Mouse (Mus musculus) spleen, adult 2 months (tissue): ENCODE data around the gene Mmgt1. TPM values are rescaled to one million over a fixed set of nuclear protein-coding genes. Genes with fewer than 3 reads are reported as not detected.

ENCODE experiments used
- DNase-seq, 2 experiments: peaks; one replicate each; pipeline versions ENCODE4 v3.0.0 to v3.0.0-alpha.2; 2012 to 2021; ENCODE audit warnings: low spot score in 2 of 2, low read depth in 1 of 2
- H3K27ac ChIP-seq: fragments of 200-500 bp; 2 replicates; pipeline ENCODE4 v1.5.1; 2012; ENCODE audit warnings: low read length, inconsistent platforms; ENCODE audit not compliant: insufficient read depth
- H3K27me3 ChIP-seq: fragments of 200-500 bp; 2 replicates; pipeline ENCODE4 v1.6.1; 2012; ENCODE audit warnings: mild to moderate bottlenecking, moderate library complexity, low read length, inconsistent platforms; ENCODE audit not compliant: control insufficient read depth, insufficient read depth
- H3K36me3 ChIP-seq: fragments of 200-500 bp; 2 replicates; pipeline ENCODE4 v1.6.1; 2012; ENCODE audit warnings: mild to moderate bottlenecking, low read length, inconsistent platforms; ENCODE audit not compliant: control insufficient read depth, insufficient read depth
- H3K4me1 ChIP-seq: fragments of 200-500 bp; 2 replicates; pipeline ENCODE4 v1.6.1; 2011; ENCODE audit warnings: inconsistent platforms; ENCODE audit not compliant: control insufficient read depth, insufficient read depth, insufficient read length
- H3K4me3 ChIP-seq: fragments of 200-500 bp; 2 replicates; pipeline ENCODE4 v1.5.1; 2011; ENCODE audit warnings: mild to moderate bottlenecking, inconsistent platforms; ENCODE audit not compliant: insufficient read depth, insufficient read length; ENCODE audit errors: extremely low read depth
- CTCF ChIP-seq: fragments of 200-500 bp; IDR thresholded peaks from 2 replicates; pipeline ENCODE4 v1.5.1; 2011; ENCODE audit warnings: mild to moderate bottlenecking, inconsistent platforms; ENCODE audit not compliant: insufficient read depth, insufficient read length, insufficient replicate concordance; ENCODE audit errors: extremely low read depth
- POLR2A ChIP-seq: fragments of 200-500 bp; IDR thresholded peaks from 2 replicates; pipeline ENCODE4 v1.6.1; 2011; ENCODE audit warnings: low read depth, low read length, inconsistent platforms
- WGBS: fragments of 180-500 bp; shearing (Covaris S2); methylation state at CpG from one replicate; pipeline ENCODE4 v1.1.7; 2018; 5-methylcytosine and 5-hydroxymethylcytosine counted together
- polyA plus RNA-seq: library from polyadenylated mRNA; depleted of rRNA; stranded (reverse); fragments of >200 nt; gene quantifications from 2 replicates; pipeline ENCODE4 v1.2.3, GENCODE M21; 2012; rRNA removed

The Mmgt1 gene
- polyA plus RNA-seq, 1 experiment: 2.0 TPM

- Histone ChIP-seq H3K4me3 (no peak within 1 kb of the TSS), H3K27ac (no peak within 1 kb of the TSS), H3K4me1 (no peaks in the 10 kb centered on the region), H3K36me3 (no peaks in the 10 kb centered on the region), H3K27me3 (no peaks in the 10 kb centered on the region)
- no peak for TF ChIP-seq CTCF
- no peak for TF ChIP-seq POLR2A
- 86% methylated on average over 7 of the region's 7 CpGs for WGBS
- no peak for DNase-seq
These were observed 48.4 kb downstream of the Mmgt1 start, which contains the start of gene Gm648 for GRCm38 (mm10) chrX:56549506-56549905. TSS of gene Gm648 (minus strand) at chrX:56549606.

GRCm38 (mm10) chrX:56537162-56537561, 60.7 kb downstream of the Mmgt1 start:
- Histone ChIP-seq H3K4me3 (no peak overlapping the region), H3K36me3 (no peaks in the 10 kb centered on the region), H3K27ac (no peak overlapping the region), H3K4me1 (no peaks in the 10 kb centered on the region), H3K27me3 (no peaks in the 10 kb centered on the region)
- no peak for DNase-seq
- TF ChIP-seq CTCF (no peak), POLR2A (no peak)
- WGBS: 62% methylated on average over 4 of the region's 4 CpGs

Other genes starting within 250 kb of the Mmgt1 start
- gene Smim10l2a, start 223.5 kb downstream of the Mmgt1 start, polyA plus RNA-seq: 0.43 and 0.62 TPM in 2 replicates
- gene Gm2174, start 150.1 kb downstream of the Mmgt1 start, polyA plus RNA-seq: not detected in 2 replicates
- gene Ints6l, start 143.2 kb downstream of the Mmgt1 start, polyA plus RNA-seq: 6.6 and 7.2 TPM in 2 replicates
- not detected in 2 replicates for gene Gm10477, start 73.3 kb downstream of the Mmgt1 start, polyA plus RNA-seq
- gene Gm648, start 48.5 kb downstream of the Mmgt1 start, polyA plus RNA-seq: not detected in 2 replicates
- gene Slc9a6, start 11.7 kb upstream of the Mmgt1 start, polyA plus RNA-seq: 8.5 and 9.4 TPM in 2 replicates
- gene Fhl1, start 133.7 kb upstream of the Mmgt1 start, polyA plus RNA-seq: 23.4 and 26.1 TPM in 2 replicates
- not detected in 2 replicates for gene Map7d3, start 224.3 kb upstream of the Mmgt1 start, polyA plus RNA-seq